Mouse (Mus musculus) c-Kit-positive CD71-negative TER-119-negative erythroid progenitor cells, embryonic 14.5 days (primary cell): ENCODE measurements around the gene Tmc7.

Experiments
- DNase-seq: peaks from one replicate; pipeline ENCODE4 v3.0.0-alpha.2; 2013; ENCODE audit warnings: low read depth

Tmc7 gene

GRCm38 (mm10) chr7:118584257-118584907 is at the start of gene Tmc7:
Gene Tmc7 (minus strand): TSS chr7:118584736.
- peak; percentile 37 for DNase-seq

GRCm38 (mm10) chr7:118633951-118634350 is 49.4 kb upstream of the Tmc7 start:
- no peak for DNase-seq

- DNase-seq: no peak
These were observed 48.6 kb upstream of the Tmc7 start for GRCm38 (mm10) chr7:118633094-118633493.

- DNase-seq: no peak
These were observed 43.2 kb upstream of the Tmc7 start for GRCm38 (mm10) chr7:118627550-118628298.

GRCm38 (mm10) chr7:118621094-118621493 is 36.6 kb upstream of the Tmc7 start:
- DNase-seq: no peak

- no peak for DNase-seq
These were observed 35.8 kb upstream of the Tmc7 start for GRCm38 (mm10) chr7:118620243-118620906.

GRCm38 (mm10) chr7:118618104-118618503 is 33.6 kb upstream of the Tmc7 start:
- DNase-seq: no peak

GRCm38 (mm10) chr7:118614076-118614475 is 29.5 kb upstream of the Tmc7 start:
- DNase-seq: no peak

GRCm38 (mm10) chr7:118611933-118612332 is 27.4 kb upstream of the Tmc7 start:
- no peak for DNase-seq

- DNase-seq: no peak
These were observed 26.7 kb upstream of the Tmc7 start for GRCm38 (mm10) chr7:118611185-118611749.

- DNase-seq: no peak
These were observed 26.2 kb upstream of the Tmc7 start for GRCm38 (mm10) chr7:118610721-118611120.

- DNase-seq: no peak
These were observed 25.3 kb upstream of the Tmc7 start for GRCm38 (mm10) chr7:118609815-118610214.

- DNase-seq: no peak
These were observed 20.3 kb upstream of the Tmc7 start for GRCm38 (mm10) chr7:118604842-118605241.

GRCm38 (mm10) chr7:118599954-118600631 is 15.6 kb upstream of the Tmc7 start:
- DNase-seq: no peak

- DNase-seq: no peak
These were observed 12.7 kb upstream of the Tmc7 start, which contains the start of gene Tmc5 for GRCm38 (mm10) chr7:118597201-118597600. Gene Tmc5 (plus strand): TSS chr7:118597297.

GRCm38 (mm10) chr7:118596271-118596670 is 11.7 kb upstream of the Tmc7 start:
- DNase-seq: no peak

GRCm38 (mm10) chr7:118595228-118595627 is 10.7 kb upstream of the Tmc7 start:
- peak; percentile 92 for DNase-seq

- no peak for DNase-seq
These were observed 10.1 kb upstream of the Tmc7 start for GRCm38 (mm10) chr7:118594611-118595010.

- no peak for DNase-seq
These were observed 9.3 kb upstream of the Tmc7 start for GRCm38 (mm10) chr7:118593567-118594407.

GRCm38 (mm10) chr7:118592146-118592545 is 7.6 kb upstream of the Tmc7 start:
- DNase-seq: no peak

GRCm38 (mm10) chr7:118590726-118591305 is 6.3 kb upstream of the Tmc7 start:
- no peak for DNase-seq
